Mouse (Mus musculus): ENCODE data around the gene Alg3. TPM values are rescaled to one million over a fixed set of nuclear protein-coding genes. Genes with fewer than 3 reads are reported as not detected.

The Alg3 gene
- polyA plus RNA-seq, 1 experiment from 2014 or later: 32.8 TPM

DNA sequence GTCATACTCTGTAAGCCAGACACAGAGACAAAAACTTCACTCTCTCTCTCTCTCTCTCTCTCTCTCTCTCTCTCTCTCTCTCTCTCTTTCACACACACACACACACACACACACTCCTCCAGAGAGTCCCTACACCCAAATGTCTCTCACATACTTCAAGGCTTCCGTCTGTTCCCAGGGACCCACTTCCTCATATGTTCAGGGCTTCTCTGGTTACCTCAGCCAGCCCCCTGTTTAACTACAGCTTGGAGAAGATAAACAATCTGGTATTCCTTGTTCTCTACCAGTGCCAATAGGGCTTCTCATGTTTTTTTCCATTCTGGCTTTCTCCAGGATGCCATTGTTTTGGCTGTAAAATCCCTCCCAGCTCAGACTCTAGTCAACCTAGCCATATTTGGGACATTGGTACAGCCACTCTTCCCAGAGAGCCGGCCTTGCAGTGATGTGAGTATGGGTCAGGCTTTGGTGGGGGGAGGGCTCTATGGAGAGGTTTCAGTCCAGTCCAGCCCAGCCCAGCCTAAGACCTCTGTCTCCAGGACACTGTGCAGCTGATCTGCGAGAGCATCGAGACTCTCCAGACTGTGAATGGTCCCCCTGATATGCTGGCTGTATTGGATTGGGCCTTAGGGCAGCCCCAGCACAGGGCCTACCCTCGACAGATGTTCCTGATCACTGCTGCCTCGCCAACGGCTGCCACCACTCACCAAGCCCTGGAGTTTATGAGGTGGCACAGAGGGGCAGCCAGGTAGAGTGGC is 14.7 kb downstream of the Alg3 start:
- no peak for ATAC-seq (ENCODE audit: borderline replicate concordance, extremely low read depth, low FRiP score, low TSS enrichment)
- Histone ChIP-seq H3K9me3 (no peaks in the 10 kb centered on the region), H3K36me3 (no peaks in the 10 kb centered on the region), H3K27ac (no peak overlapping the region), H3K27me3 (peaks cover 27% of the 10 kb centered on the region), H3K4me3 (no peak overlapping the region), H3K4me2 (no peak overlapping the region), H3K9ac (no peak overlapping the region), H3K4me1 (no peaks in the 10 kb centered on the region)
- 48% methylated on average over 7 of the region's 7 CpGs for WGBS

- no peak overlapping the region for H3K4me2 ChIP-seq
- WGBS: 77% methylated on average over 4 of the region's 4 CpGs
- no peaks in the 10 kb centered on the region for H3K36me3 ChIP-seq
- H3K4me1 ChIP-seq: peaks cover 7% of the 10 kb centered on the region
- H3K4me3 ChIP-seq: no peak overlapping the region
- no peak overlapping the region for H3K27ac ChIP-seq
- no peak for ATAC-seq (ENCODE audit: borderline replicate concordance, extremely low read depth, low FRiP score, low TSS enrichment)
- H3K9me3 ChIP-seq: no peaks in the 10 kb centered on the region
- H3K27me3 ChIP-seq: peaks cover 38% of the 10 kb centered on the region
- no peak overlapping the region for H3K9ac ChIP-seq
These were observed 15.8 kb downstream of the Alg3 start for GRCm38 (mm10) chr16:20595737-20596136.

DNA sequence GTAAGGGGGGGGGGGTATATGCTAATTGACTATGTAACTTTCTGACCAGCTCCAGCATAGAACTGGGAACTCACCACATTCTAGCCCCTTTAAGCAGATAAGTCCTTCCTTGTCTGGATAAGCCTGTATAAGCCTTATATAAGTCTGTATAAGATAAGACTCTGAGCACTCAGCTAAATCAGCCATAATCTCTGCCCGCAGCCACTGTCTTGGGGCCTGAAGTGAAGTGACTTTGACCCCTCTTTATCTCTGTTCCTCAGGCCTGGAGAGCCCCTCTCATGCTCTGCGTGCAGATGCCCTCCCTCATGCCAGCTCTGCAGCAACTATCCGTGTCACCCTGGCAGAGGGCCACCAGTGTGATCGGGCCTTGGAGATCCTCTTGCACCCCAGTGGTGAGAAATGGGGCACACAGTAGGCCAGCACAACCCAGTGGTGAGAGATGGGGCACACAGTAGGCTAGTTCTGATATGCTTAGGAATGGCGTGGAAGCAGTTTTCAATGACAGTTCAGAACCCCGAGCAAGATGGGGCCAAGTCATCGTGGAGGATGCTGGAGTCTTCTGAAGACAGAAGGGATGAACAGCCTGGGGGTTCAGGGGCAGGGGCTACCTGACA is 16.4 kb downstream of the Alg3 start:
- H3K4me1 ChIP-seq: peaks cover 13% of the 10 kb centered on the region
- no peaks in the 10 kb centered on the region for H3K36me3 ChIP-seq
- no peak overlapping the region for H3K9ac ChIP-seq
- no peak overlapping the region for H3K27ac ChIP-seq
- no peak overlapping the region for H3K4me2 ChIP-seq
- peaks cover 44% of the 10 kb centered on the region for H3K27me3 ChIP-seq
- H3K4me3 ChIP-seq: no peak overlapping the region
- no peaks in the 10 kb centered on the region for H3K9me3 ChIP-seq
- no peak for ATAC-seq (ENCODE audit: borderline replicate concordance, extremely low read depth, low FRiP score, low TSS enrichment)
- 81% methylated on average over 7 of the region's 7 CpGs for WGBS

DNA sequence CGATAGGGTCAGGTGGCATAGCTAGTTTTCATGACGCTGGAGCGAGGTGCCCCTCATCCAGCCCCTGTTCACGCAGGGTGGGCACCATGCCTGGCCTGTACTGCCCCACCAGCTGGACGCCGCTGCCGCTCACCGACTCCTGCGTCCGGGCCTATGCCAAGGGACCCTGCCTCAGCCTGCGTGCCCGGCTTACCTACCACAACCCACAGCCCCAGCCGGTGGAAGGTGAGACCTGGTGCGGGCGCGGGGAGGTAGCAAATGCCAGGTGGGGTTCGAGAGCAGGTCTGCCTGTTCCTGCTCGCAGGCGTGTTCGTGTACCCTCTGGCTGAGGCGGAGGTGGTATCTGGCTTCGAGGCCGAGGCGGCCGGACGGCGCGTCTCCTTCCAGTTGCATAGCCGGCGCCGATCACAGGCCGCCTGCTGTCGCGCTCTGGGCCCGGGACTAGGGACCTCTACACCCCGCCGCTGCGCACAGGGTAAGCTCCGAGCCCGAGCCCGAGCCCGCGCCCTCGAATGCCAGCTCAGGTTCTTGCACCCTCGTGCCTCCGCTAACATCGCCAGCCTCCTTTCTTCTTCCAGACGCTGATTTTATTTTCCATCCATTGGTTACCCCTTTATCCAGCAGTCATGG is 20.3 kb downstream of the Alg3 start:
- 6% methylated on average over 48 of the region's 48 CpGs for WGBS
- peaks cover 68% of the 10 kb centered on the region for H3K27me3 ChIP-seq

DNA sequence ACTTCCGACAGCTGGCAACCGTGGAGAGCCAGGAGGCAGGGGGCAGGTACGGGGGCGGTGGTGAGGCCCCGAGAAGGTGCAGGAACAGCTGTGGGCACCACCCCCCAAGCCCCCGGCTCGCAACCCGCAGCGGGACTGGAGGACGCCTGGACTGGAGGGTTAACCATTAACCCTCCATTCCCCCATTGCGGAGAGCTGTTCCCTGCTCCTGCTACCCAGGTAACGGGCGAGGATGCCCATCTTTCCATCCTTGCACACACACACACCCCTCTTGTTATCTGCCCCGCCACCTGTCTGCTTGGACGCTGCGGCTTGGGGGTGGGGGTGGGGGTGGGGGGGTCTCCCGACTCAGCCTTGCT is 20.9 kb downstream of the Alg3 start:
- Histone ChIP-seq H3K4me2 (peak overlapping the region; percentile 91), H3K36me3 (no peaks in the 10 kb centered on the region), H3K27ac (no peak overlapping the region), H3K9ac (no peak overlapping the region), H3K4me3 (peak overlapping the region; percentile 46), H3K27me3 (peaks cover 68% of the 10 kb centered on the region), H3K4me1 (peaks cover 25% of the 10 kb centered on the region), H3K9me3 (no peaks in the 10 kb centered on the region)
- 4% methylated on average over 17 of the region's 17 CpGs for WGBS
- ATAC-seq (ENCODE audit: borderline replicate concordance, extremely low read depth, low FRiP score, low TSS enrichment): no peak; the same call in 1 of the 2 replicates

More for the DNA sequence above, 20.3 kb downstream of the Alg3 start:
- no peak overlapping the region for H3K27ac ChIP-seq
- H3K9ac ChIP-seq: no peak overlapping the region
- H3K4me3 ChIP-seq: peak overlapping the region; percentile 46
- peaks cover 25% of the 10 kb centered on the region for H3K4me1 ChIP-seq
- peak overlapping the region; percentile 91 for H3K4me2 ChIP-seq
- no peak for ATAC-seq (ENCODE audit: borderline replicate concordance, extremely low read depth, low FRiP score, low TSS enrichment)
- no peaks in the 10 kb centered on the region for H3K36me3 ChIP-seq
- no peaks in the 10 kb centered on the region for H3K9me3 ChIP-seq

DNA sequence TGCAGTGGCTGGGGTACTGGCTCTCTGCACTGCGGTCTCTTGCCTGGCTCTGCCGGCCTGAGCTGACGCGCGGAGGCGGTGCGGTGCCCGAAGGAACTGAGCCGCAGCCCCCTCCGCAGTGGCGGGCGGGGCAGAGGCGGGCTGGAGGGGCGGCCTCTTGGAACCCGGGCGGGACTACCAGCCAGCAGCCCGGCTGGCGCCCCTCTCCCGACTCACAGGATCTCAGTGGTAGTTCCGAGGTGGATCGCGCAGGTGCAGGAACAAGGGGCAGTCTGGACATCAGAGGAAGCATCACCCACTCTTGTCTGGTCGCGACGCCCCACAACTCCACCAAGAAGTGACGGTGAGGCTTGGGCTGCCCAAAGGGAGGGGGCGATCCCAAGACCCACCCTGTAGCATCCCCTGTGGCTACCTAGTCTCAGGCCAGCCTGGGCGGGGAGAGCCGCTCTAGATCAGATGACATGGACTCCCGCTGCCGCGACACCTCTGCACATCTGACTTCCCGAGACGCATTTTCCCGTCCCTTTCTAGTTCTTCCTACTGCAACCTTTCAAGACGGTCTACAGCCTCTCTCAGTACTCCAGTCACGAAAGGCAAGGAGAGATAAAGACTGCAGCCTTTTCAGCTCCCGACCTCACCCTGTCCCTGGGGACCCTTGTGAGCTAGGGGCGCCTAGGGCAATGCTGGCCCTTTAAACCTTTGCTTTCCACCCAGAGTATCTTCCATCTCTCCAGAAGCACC is 21.4 kb downstream of the Alg3 start:
- H3K9ac ChIP-seq: peak overlapping the region; percentile 29; the same call in 1 of the 2 replicates

DNA sequence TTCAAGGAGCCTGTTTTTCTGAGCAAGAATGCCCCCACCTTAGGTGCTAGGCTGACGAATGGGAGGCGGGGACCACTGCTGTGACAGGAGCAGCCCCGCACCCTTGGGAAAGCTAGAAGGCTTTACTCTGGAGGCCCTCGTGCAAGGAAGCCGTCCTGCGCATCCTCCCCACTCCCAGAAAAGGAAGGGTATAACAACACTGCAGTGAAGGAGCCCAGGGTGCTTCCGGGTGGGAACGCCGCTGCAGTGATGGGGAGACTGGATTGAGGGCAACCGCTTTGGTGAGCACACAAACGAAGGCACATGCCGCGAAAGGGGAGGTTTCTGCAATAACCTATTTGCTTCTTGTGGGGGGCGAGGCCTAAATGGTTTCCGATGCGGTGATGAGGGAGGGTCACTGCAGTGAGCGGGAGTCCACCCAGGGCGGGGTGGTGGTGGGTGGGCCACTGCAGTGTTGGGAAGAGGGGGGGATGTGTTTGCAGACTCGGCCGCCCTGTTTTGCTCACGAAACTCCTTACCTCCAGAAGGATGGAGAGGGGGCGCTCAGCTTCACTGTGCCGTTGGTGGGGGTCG is 22.1 kb downstream of the Alg3 start, which contains the start of gene Vwa5b2:
TSS of gene Vwa5b2 (plus strand) at position 106 of the 573 bp plus-strand sequence.
- H3K27me3 ChIP-seq: peaks cover 65% of the 10 kb centered on the region
- peak; percentile 24; the same call in 1 of the 2 replicates for ATAC-seq (ENCODE audit: borderline replicate concordance, extremely low read depth, low FRiP score, low TSS enrichment)
- H3K27ac ChIP-seq: no peak within 1 kb of the TSS
- H3K9ac ChIP-seq: peak within 1 kb of the TSS; percentile 29; the same call in 1 of the 2 replicates
- no peaks in the 10 kb centered on the region for H3K9me3 ChIP-seq
- H3K4me1 ChIP-seq: peaks cover 25% of the 10 kb centered on the region
- peak within 1 kb of the TSS; percentile 91 for H3K4me2 ChIP-seq
- H3K36me3 ChIP-seq: no peaks in the 10 kb centered on the region
- H3K4me3 ChIP-seq: peak within 1 kb of the TSS; percentile 46
- WGBS: under 1% methylated on average over 24 of the region's 24 CpGs

More for the DNA sequence above, 21.4 kb downstream of the Alg3 start:
- peak; percentile 37; the same call in 1 of the 2 replicates for ATAC-seq (ENCODE audit: borderline replicate concordance, extremely low read depth, low FRiP score, low TSS enrichment)
- Histone ChIP-seq H3K4me3 (peak overlapping the region; percentile 46), H3K27ac (no peak overlapping the region), H3K27me3 (peaks cover 68% of the 10 kb centered on the region), H3K4me2 (peak overlapping the region; percentile 91), H3K9me3 (no peaks in the 10 kb centered on the region), H3K4me1 (peaks cover 25% of the 10 kb centered on the region), H3K36me3 (no peaks in the 10 kb centered on the region)
- WGBS: 0% methylated on average over 37 of the region's 39 CpGs

- ATAC-seq (ENCODE audit: borderline replicate concordance, extremely low read depth, low FRiP score, low TSS enrichment): no peak
- Histone ChIP-seq H3K9ac (no peak overlapping the region), H3K4me1 (no peaks in the 10 kb centered on the region), H3K27me3 (no peaks in the 10 kb centered on the region), H3K9me3 (no peaks in the 10 kb centered on the region), H3K36me3 (peaks cover 31% of the 10 kb centered on the region), H3K4me2 (no peak overlapping the region), H3K27ac (no peak overlapping the region), H3K4me3 (no peak overlapping the region)
- WGBS: 60% methylated on average over 1 of the region's 1 CpGs
These were observed 46.5 kb downstream of the Alg3 start for GRCm38 (mm10) chr16:20565075-20565474.

DNA sequence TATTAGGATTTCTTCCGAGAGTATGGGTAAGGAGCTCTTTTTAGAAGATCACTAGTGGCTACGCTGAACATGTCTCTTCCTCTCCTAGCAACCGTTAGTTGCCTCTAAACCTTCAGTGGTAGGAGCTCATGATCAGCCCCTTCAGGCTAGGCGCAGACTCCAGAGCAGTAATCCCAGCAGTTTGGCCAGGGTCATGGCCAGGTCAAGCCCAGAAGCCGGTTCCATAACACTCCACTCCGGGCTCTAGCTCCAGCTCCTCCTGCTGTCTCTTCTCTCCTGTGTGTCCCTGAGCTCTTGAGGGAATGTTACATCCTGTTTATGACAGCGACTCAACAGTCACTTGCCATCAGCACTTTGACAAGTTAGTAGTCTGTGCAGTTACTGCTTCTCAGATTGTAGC is 54.2 kb downstream of the Alg3 start:
- 62% methylated on average over 7 of the region's 7 CpGs for WGBS
- H3K36me3 ChIP-seq: peaks cover 86% of the 10 kb centered on the region
- no peaks in the 10 kb centered on the region for H3K4me1 ChIP-seq
- H3K9ac ChIP-seq: no peak overlapping the region
- no peak for ATAC-seq (ENCODE audit: borderline replicate concordance, extremely low read depth, low FRiP score, low TSS enrichment)
- H3K27me3 ChIP-seq: no peaks in the 10 kb centered on the region
- H3K27ac ChIP-seq: no peak overlapping the region
- no peaks in the 10 kb centered on the region for H3K9me3 ChIP-seq
- H3K4me2 ChIP-seq: no peak overlapping the region
- H3K4me3 ChIP-seq: no peak overlapping the region
